Mouse (Mus musculus) frontal cortex, postnatal 25 days (tissue): ENCODE data around the gene Arhgef15.
A peak's percentile ranks its signal among the peaks of the same experiment; 100 is the strongest.

ENCODE experiments used
- DNase-seq, 2 experiments: peaks; one replicate each; pipeline ENCODE4 v3.0.0; 2022; ENCODE audit warnings: low spot score in 2 of 2

The Arhgef15 gene

GRCm38 (mm10) chr11:68923191-68923590, 34.1 kb downstream of the Arhgef15 start:
- DNase-seq, result no peak

GRCm38 (mm10) chr11:68914566-68914965, 42.7 kb downstream of the Arhgef15 start:
- no peak for DNase-seq

GRCm38 (mm10) chr11:68911531-68912177, 45.6 kb downstream of the Arhgef15 start:
- no peak for DNase-seq

- no peak for DNase-seq
These were observed 48.3 kb downstream of the Arhgef15 start for GRCm38 (mm10) chr11:68908846-68909503.

- no peak for DNase-seq
These were observed 50.0 kb downstream of the Arhgef15 start for GRCm38 (mm10) chr11:68907251-68907650.

GRCm38 (mm10) chr11:68906461-68906790, 50.9 kb downstream of the Arhgef15 start:
- DNase-seq, result no peak

- no peak for DNase-seq
These were observed 51.4 kb downstream of the Arhgef15 start for GRCm38 (mm10) chr11:68905665-68906460.

GRCm38 (mm10) chr11:68905138-68905531, 52.1 kb downstream of the Arhgef15 start:
- DNase-seq, result no peak

GRCm38 (mm10) chr11:68904375-68905137, 52.7 kb downstream of the Arhgef15 start:
- peak; percentile 67 to 75 for DNase-seq

- no peak for DNase-seq
These were observed 53.5 kb downstream of the Arhgef15 start for GRCm38 (mm10) chr11:68903775-68904174.

- no peak for DNase-seq
These were observed 54.5 kb downstream of the Arhgef15 start for GRCm38 (mm10) chr11:68902823-68903222.

GRCm38 (mm10) chr11:68902367-68902766, 54.9 kb downstream of the Arhgef15 start:
- DNase-seq, result no peak

GRCm38 (mm10) chr11:68902047-68902364, 55.3 kb downstream of the Arhgef15 start:
- DNase-seq, result no peak

GRCm38 (mm10) chr11:68901351-68902046, 55.8 kb downstream of the Arhgef15 start, which contains the start of gene Rpl26:
Gene Rpl26, plus strand, starts transcription at chr11:68901583.
- DNase-seq, result peak; percentile 99 to 100

- peak in 1 of 2 experiments; percentile 17 for DNase-seq
These were observed 56.5 kb downstream of the Arhgef15 start for GRCm38 (mm10) chr11:68900519-68901350.

GRCm38 (mm10) chr11:68899815-68900214, 57.5 kb downstream of the Arhgef15 start:
- no peak for DNase-seq

- DNase-seq, result no peak
These were observed 58.5 kb downstream of the Arhgef15 start for GRCm38 (mm10) chr11:68898790-68899189.

GRCm38 (mm10) chr11:68897838-68898237, 59.4 kb downstream of the Arhgef15 start:
- no peak for DNase-seq

- DNase-seq, result no peak
These were observed 60.2 kb downstream of the Arhgef15 start for GRCm38 (mm10) chr11:68897120-68897519.

GRCm38 (mm10) chr11:68896247-68896646, 61.0 kb downstream of the Arhgef15 start:
- no peak for DNase-seq
